Mouse (Mus musculus): Measurements from ENCODE around the gene Trp63.

Trp63 gene

GRCm38 (mm10) chr16:25777501-25777900 lies 93.9 kb downstream of the Trp63 start:
- DNase-seq (ENCODE audit: extremely low spot score, low read depth, low spot score) = no peak

GRCm38 (mm10) chr16:25779964-25780363 lies 96.4 kb downstream of the Trp63 start:
- no peak for DNase-seq (ENCODE audit: extremely low spot score, low read depth, low spot score)

DNA sequence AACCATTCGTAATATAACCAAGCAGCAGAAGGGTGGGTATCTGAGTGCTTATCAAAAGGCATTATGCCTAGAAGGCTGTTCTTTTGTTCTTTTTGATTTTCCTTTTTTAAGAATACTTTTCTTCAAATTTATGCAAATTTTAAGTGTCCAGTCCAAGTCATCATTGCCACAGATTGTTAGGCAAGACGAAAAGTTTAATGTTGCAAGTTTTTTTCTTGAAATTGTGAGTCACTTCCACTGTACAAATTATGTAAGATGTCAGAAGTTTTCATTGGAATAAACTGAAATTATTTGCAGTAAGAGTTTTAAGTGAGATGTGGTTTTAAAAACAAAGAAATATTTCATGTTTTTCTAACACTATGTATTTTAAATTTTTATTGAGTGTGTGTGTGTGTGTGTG lies 100.7 kb downstream of the Trp63 start:
- no peak for DNase-seq (ENCODE audit: extremely low spot score, low read depth, low spot score)

DNA sequence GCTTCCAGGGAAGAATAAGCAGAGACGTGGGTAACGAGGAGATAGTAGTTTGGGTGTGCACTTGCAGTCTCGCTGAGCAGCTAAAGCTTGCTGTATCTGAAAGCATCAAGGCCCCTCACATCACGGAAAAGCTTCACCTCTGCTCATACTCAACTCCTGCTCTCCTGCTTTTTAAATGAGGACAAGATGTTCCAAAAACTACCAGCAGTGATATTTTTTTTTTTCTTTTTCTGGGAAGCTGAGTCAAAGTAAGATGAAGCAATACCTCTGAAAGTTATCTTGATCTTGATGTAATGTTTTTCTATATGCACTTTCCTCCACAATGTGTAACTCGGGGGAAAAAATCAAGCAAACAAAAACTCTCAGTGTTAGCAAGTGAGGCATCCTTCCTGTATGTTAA lies 102.9 kb downstream of the Trp63 start:
- DNase-seq (ENCODE audit: extremely low spot score, low read depth, low spot score) = no peak

DNA sequence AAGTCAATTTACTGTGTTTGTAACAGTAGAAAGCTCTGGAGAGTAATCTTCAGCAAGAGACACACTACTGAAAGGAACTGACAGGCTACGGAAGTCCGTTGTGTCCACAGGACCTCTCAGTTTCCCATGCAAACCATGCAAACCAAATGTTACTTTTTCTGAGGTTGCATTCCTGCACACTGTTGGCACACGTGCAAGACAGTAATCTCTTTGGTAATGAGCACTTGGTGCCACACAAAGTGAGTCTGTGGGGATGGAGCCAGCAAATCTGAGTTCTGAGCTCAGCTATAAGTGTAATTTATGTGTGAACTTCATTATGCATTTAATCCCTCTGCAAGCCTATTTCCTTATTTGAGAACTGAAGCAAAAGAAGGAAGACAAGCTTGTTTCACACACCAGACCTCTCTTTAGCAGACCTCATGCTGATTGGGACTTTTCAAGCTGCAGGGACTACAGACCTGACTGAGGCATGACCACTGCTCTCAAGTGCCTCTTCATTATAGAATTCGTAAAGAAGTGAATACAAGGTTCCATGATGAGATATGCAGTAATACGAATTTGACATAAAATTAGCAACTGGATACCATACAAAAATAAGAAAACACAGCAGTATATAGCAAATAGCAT lies 109.2 kb downstream of the Trp63 start:
- no peak for DNase-seq (ENCODE audit: extremely low spot score, low read depth, low spot score)

GRCm38 (mm10) chr16:25797732-25798294 lies 114.2 kb downstream of the Trp63 start:
- no peak for DNase-seq (ENCODE audit: extremely low spot score, low read depth, low spot score)

- DNase-seq (ENCODE audit: extremely low spot score, low read depth, low spot score) = no peak
These were observed 116.1 kb downstream of the Trp63 start for GRCm38 (mm10) chr16:25799618-25800017.

DNA sequence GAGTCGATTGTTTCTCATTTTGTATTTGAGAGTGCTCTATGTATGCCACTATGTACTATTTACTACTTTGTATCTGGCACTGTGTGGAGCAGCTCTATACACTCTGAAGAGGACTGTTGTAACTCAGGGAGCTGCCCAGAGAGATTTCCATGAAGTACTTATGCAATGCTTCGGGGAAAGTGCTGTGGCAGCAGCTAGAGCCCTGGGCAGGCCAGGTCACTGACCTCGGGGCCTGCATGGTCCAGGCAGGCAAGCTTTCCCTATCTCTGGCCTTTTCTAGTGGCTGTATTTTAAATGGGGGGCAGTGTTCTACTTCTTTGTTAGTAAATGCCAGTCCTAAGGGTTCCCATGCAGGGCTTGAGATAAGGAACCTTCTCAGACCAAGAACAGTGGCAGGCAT lies 121.4 kb downstream of the Trp63 start:
- no peak for DNase-seq (ENCODE audit: extremely low spot score, low read depth, low spot score)

DNA sequence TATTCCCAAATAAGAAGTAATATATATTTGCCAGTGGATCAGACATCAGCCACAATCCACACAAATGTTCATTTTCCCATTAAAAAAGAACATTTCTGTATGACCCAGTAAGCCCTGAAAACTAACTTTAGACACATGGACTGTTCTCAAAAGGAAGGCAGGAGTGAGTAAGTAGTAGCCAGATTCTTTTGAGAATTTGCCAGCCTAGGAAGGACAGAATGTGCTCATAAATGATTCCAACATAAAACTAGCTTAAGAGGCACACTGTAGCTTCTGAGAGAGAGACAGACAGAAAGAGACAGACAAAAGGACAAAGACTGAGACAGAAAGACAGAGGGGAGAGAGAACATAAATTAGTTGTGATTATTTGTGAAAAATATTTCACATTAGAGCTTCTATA lies 123.6 kb downstream of the Trp63 start:
- no peak for DNase-seq (ENCODE audit: extremely low spot score, low read depth, low spot score)

DNA sequence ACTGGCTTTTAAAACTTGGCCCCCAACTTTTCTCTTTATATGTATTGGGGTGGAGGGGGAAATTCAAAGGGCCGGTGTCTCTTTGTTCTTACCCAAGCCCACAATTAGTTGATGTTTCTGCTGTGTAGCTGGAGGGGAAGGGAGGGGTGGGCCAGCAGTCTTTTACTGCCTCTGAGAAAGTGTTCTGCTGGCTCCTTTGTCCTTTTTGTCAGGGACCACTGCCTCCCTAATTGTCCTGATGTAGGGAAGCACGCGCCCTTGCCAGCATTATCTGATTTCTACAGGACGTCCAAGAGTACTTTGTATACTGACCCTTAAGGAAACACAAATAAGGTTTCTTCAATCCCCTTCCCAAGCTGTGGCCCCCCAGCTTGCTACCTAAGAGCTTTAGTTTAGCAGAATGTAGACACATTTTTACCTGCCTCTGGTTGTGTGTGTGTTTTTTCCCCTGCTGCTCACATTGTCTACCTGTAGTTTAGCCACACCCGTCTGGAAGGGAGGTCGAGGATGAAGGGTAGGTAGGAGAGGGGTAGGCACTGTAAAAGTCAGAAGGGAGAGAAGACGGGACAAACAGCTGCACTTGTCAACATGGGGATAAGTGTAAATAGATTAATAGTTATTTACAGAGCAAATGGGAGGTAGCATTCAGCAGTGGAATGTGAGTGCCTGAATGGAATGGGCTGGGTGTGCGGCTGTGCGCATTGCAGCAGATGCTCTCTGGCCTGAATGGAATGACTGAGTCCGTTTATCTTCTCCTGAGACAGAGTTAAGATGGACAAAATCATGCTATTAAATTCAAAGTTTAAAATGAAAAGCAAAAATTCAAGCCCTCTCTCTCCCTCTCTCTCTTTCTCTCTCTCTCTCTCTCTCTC lies 134.4 kb downstream of the Trp63 start:
- no peak for DNase-seq (ENCODE audit: extremely low spot score, low read depth, low spot score)

DNA sequence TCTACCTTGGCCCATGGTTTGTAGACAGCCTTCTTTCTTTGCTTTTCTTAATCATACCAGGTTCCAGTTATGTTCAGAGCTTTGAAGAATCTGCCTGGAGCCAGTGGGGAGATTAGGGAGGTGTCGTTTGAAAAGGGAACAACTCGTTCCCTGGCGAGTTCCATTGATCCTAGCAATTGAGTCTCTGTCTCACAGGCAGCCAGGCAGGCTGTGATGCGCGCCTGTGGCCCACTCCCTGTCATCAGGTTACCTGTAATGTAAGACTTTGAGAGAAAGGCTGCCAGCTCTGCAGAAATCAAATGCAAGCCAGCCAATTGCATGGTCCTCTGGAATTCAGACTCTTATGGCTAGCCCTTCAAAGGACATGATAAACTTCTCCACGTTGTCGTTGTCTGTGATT lies 142.5 kb downstream of the Trp63 start:
- DNase-seq (ENCODE audit: extremely low spot score, low read depth, low spot score) = no peak

- no peak for DNase-seq (ENCODE audit: extremely low spot score, low read depth, low spot score)
These were observed 149.0 kb downstream of the Trp63 start for GRCm38 (mm10) chr16:25832576-25832975.

DNA sequence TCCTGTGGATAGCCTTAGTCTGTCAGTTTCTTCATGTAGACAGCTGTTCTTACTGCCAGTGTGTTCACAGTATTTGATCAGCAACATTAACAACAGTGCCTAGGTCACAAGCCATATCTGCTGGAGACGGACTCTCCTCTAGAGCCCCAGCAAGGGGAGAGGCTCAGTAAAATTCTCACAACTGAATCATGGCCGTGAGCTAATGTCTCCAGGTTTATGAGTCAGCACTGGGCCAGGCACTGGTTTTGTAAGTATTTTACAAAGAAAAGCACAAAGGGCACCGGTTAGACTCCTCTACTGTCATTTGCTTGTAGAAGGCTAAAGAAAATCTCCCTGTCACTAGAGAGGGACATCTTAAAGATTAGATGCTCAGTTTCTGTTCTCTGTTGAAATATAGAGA lies 151.7 kb downstream of the Trp63 start:
- no peak for DNase-seq (ENCODE audit: extremely low spot score, low read depth, low spot score)

DNA sequence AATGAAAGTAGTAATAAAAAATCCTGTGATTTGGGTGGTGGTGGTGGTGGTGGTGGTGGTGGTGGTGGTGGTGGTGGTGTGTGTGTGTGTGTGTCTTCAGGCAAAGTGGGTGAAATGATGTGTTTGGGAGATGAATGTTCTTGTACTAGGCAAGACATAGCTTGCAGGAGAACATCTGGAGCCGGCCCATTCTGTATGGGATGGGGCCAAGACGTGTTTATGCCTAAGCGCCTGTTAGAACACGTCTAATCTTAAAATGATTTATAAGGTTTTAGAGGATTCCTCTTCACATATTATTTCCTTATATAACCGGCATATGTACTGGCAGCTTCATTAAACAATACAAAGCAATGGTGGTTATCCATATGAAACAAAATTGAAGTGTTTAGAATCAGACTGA lies 152.2 kb downstream of the Trp63 start:
- DNase-seq (ENCODE audit: extremely low spot score, low read depth, low spot score) = no peak

- DNase-seq (ENCODE audit: extremely low spot score, low read depth, low spot score) = no peak
These were observed 159.4 kb downstream of the Trp63 start for GRCm38 (mm10) chr16:25842996-25843395.

DNA sequence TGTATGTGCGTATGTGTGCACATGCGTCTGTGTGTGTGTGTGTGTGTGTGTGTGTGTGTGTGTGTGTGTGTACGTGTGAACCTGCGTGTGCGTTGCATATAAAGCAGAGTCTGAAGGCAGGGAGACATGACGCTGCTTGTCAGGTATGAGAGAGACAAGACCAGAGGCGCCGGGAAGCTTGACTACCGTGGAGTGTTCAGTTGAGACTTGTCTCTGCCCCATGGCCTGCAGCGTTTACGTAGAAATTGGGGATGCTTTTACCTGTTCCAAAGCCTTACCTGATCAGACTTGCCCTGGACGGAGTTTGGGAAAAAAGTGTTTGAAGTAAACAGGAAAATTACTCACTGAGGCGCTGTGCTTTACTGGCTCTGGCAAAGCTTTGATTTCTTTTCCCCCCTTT lies 160.1 kb downstream of the Trp63 start:
- no peak for DNase-seq (ENCODE audit: extremely low spot score, low read depth, low spot score)

- DNase-seq (ENCODE audit: extremely low spot score, low read depth, low spot score) = no peak
These were observed 163.0 kb downstream of the Trp63 start for GRCm38 (mm10) chr16:25846611-25847010.

DNA sequence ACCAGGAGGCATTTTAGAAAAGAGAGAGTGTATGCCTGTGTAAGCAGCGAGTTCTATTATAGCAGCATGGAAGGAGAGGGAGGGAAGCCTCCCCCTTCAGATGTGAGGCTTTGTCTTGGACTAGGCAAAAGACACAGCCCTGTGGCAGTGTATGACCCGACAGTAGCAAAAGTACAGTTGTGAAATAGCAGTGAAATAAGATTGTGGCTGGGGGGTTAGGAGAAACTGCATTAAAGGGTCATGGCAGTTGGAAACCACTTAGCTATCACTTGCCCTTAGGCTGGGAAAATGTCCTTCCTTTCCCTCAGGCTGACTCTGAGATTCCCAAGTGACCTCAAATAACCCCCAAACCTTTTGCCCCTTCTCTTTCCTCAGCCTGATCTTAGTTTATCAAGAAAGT lies 164.9 kb downstream of the Trp63 start:
- no peak for DNase-seq (ENCODE audit: extremely low spot score, low read depth, low spot score)

- DNase-seq (ENCODE audit: extremely low spot score, low read depth, low spot score) = no peak
These were observed 166.3 kb downstream of the Trp63 start for GRCm38 (mm10) chr16:25849593-25850464.

GRCm38 (mm10) chr16:25860731-25861505 lies 177.4 kb downstream of the Trp63 start:
- no peak for DNase-seq (ENCODE audit: extremely low spot score, low read depth, low spot score)

Data from hindlimb bud, embryonic 11.5 days (tissue).